Mouse (Mus musculus) kidney, embryonic 16.5 days (tissue): ENCODE data around the gene Med13l. TPM values are rescaled to one million over a fixed set of nuclear protein-coding genes. Genes with fewer than 3 reads are reported as not detected.

ENCODE experiments used
- ATAC-seq: fragments of 200-750 bp; cut with Nextera tagmentation; 2 replicates; pipeline ENCODE4 v1.8.0; 2017; ENCODE audit warnings: moderate TSS enrichment; ENCODE audit not compliant: low FRiP score, low TSS enrichment
- H3K27ac ChIP-seq: fragments of 300-500 bp; sonication (generic); 2 replicates; pipeline ENCODE4 v1.5.1; 2014; ENCODE audit warnings: low read length
- H3K27me3 ChIP-seq: fragments of 300-500 bp; sonication (generic); 2 replicates; pipeline ENCODE4 v1.6.1; 2014; ENCODE audit warnings: low read length, control low read depth, mixed read lengths; ENCODE audit not compliant: insufficient read depth
- H3K36me3 ChIP-seq: fragments of 300-500 bp; sonication (generic); 2 replicates; pipeline ENCODE4 v1.6.1; 2014; ENCODE audit warnings: low read length, control low read depth, mixed read lengths; ENCODE audit not compliant: insufficient read depth
- H3K4me1 ChIP-seq: fragments of 300-500 bp; sonication (generic); 2 replicates; pipeline ENCODE4 v1.6.1; 2014; ENCODE audit warnings: low read length, control low read depth, mixed read lengths; ENCODE audit not compliant: insufficient read depth
- H3K4me2 ChIP-seq: fragments of 300-500 bp; sonication (generic); replicated peaks from 2 replicates; pipeline ENCODE4 v1.6.1; 2014; ENCODE audit warnings: low read depth, low read length
- H3K4me3 ChIP-seq: fragments of 300-500 bp; sonication (generic); 2 replicates; pipeline ENCODE4 v1.5.1; 2014; ENCODE audit warnings: mild to moderate bottlenecking, low read length
- H3K9ac ChIP-seq: fragments of 300-500 bp; sonication (generic); replicated peaks from 2 replicates; pipeline ENCODE4 v1.6.1; 2014; ENCODE audit warnings: low read length
- H3K9me3 ChIP-seq: fragments of 300-500 bp; sonication (generic); 2 replicates; pipeline ENCODE4 v1.6.1; 2016; ENCODE audit warnings: low read length, control low read depth
- WGBS: fragments of 180-500 bp; shearing (Covaris S2); extraction: QIAGEN DNeasy Blood & Tissue Kit; methylation state at CpG from one replicate; pipeline ENCODE4 v1.1.7; 2014; 5-methylcytosine and 5-hydroxymethylcytosine counted together
- polyA plus RNA-seq: library from polyadenylated mRNA; unstranded; fragments of >200 nt; fragmentation: Nextera tagmentation; extraction: Ambion mirVana; gene quantifications from 2 replicates; pipeline ENCODE4 v1.2.1, GENCODE M21; 2015

Gene Med13l
- polyA plus RNA-seq, 1 experiment from 2014 or later: 8.2 TPM

DNA sequence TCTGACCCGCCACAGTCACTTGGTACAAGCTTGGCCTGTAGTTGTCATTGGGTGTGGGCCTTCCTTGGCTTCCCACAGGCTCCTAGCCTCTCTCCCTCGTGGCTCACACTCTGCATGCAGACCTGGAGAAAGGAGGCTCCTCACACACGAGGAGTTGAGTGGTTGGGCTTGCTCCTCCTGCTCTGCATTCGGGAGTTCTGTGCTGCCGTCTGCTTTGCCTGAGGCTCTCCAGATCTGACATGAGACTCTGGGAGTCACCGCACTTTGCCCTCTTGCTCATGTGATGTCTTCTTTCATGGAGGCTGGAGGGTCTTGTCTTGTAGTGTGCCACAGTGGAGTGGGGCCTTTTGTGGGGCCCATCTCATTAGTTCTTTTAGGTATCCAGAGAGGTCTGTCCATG, 26.1 kb downstream of the Med13l start:
- H3K4me1 ChIP-seq: peaks cover 52% of the 10 kb centered on the region
- 37% methylated on average over 6 of the region's 6 CpGs for WGBS
- no peak for ATAC-seq
- H3K4me2 ChIP-seq: no peak overlapping the region
- H3K9me3 ChIP-seq: no peaks in the 10 kb centered on the region
- no peaks in the 10 kb centered on the region for H3K36me3 ChIP-seq
- H3K27me3 ChIP-seq: no peaks in the 10 kb centered on the region
- no peak overlapping the region for H3K9ac ChIP-seq
- no peak overlapping the region for H3K27ac ChIP-seq
- no peak overlapping the region for H3K4me3 ChIP-seq

DNA sequence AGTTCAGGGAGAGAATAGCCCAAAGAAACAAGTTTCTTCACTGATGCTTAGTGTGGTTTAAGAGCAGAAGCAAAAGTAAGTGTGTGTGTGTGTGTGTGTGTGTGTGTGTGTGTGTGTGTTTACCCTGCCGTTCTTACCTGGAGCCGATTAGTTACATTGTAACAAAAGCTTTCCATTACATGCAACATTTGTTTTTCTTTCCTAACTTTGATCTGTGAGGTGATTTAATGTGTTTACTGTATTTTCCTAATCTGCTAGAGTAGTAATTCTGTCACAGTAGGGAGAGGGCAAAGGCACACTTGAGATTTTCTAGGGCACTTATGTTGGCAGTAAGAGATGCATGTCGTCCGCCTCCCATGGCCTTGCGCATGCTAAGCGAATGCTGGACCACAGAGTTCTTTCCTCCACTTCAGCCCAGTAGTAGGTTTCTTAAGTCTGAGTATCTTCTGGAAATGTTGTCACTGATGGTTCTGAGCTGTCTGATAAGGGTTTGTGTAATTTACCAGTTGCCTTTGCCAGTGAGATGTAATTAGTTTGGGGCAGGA, 28.0 kb downstream of the Med13l start:
- Histone ChIP-seq H3K9me3 (no peaks in the 10 kb centered on the region), H3K4me3 (no peak overlapping the region), H3K36me3 (no peaks in the 10 kb centered on the region), H3K4me2 (no peak overlapping the region), H3K4me1 (peaks cover 65% of the 10 kb centered on the region), H3K27me3 (no peaks in the 10 kb centered on the region), H3K9ac (0 out of 2 replicates have a peak overlapping the region, but pooled peaks have one; percentile 8), H3K27ac (no peak overlapping the region)
- ATAC-seq: no peak
- 44% methylated on average over 6 of the region's 6 CpGs for WGBS

DNA sequence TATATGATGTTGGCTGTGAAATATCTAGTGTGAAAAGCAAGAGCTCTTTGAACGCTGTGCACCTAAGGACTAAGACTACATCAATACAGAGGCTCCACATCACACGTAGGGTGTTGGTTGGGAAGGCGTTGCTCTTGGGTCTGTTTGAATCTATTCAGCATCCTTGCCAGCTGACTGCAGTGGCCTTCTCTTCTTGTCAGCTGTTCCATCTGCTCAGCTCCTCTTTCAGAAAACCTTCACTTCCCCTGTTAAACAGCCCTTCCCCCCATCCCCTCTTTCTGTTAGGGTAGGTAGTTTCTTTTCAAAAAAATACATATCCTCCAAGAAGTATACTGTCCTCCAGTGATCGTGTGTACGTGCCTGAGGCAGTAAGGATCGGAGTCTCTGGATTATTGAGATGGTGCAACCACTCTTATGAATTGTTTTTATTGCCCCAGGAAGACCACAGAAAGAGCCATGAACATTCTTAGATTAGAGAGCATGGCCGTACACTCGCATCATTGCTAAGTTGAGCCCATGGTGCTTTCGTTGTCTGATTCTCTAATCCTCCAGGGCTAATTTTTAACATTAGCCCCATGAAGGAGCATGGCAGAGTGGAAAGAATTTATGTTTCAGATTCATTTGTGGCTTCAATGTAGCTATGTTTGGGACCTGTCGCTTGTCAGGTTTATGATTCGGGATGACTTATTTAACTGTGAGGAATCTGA, 28.9 kb downstream of the Med13l start:
- no peaks in the 10 kb centered on the region for H3K27me3 ChIP-seq
- H3K9me3 ChIP-seq: no peaks in the 10 kb centered on the region
- no peak for ATAC-seq
- H3K4me1 ChIP-seq: peaks cover 68% of the 10 kb centered on the region
- H3K4me2 ChIP-seq: no peak overlapping the region
- H3K36me3 ChIP-seq: no peaks in the 10 kb centered on the region
- no peak overlapping the region for H3K9ac ChIP-seq
- no peak overlapping the region for H3K27ac ChIP-seq
- no peak overlapping the region for H3K4me3 ChIP-seq
- WGBS: 71% methylated on average over 11 of the region's 11 CpGs

DNA sequence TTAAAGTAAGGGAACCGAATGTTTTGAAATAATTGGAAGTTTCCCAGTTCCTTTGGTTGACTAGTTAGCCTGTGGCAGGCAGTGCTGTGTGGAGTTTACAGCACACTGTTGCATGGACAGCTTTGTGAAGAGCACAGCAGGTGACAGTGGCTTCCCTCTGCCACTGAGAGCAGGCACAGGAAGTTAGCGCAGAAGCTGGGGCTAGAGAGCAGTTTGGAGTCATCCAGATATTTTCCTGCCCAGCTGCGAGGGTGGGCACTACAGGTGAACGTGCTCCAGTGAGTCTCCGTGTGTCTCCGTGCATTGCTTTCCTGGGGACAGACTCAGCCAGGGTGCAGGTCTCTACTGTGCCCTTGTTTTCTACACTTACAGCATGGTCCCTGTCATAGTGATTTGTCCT, 30.4 kb downstream of the Med13l start:
- no peak for ATAC-seq
- peaks cover 68% of the 10 kb centered on the region for H3K4me1 ChIP-seq
- no peak overlapping the region for H3K27ac ChIP-seq
- no peak overlapping the region for H3K4me2 ChIP-seq
- H3K36me3 ChIP-seq: no peaks in the 10 kb centered on the region
- no peaks in the 10 kb centered on the region for H3K27me3 ChIP-seq
- H3K4me3 ChIP-seq: no peak overlapping the region
- no peak overlapping the region for H3K9ac ChIP-seq
- H3K9me3 ChIP-seq: no peaks in the 10 kb centered on the region
- 60% methylated on average over 6 of the region's 6 CpGs for WGBS

DNA sequence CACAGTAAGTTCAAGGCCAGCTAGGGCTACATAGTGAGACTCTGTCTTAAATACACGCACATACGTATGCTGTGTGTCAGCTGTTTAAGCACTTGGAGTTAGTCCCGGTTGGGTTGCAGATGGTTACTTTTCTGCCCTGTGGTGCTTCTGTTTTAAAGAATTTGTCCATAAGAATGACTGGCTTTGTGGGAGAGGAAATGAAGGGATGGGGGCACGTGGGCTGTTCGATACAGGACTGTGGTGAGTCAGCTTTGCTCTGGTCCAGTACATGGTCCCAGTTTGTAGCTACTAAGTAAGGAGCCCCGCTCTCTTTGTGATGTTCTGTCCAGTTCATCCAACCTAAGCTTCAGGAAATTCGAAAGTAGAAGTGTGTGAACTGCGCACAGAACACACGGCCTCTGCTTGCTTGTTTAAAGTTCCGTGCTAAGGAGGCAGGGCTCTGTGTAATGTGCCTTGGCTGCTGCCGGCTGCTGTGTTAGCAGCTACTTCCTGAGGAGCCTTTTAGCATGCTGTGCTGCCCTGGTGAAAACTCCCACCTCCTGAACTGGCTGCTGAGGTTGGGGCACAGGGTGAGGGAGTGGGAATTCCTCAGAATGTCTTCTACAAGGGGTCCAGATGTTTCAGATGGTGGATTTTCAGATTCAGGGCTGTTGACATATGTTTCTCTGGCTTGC, 31.5 kb downstream of the Med13l start:
- no peak overlapping the region for H3K4me3 ChIP-seq
- no peaks in the 10 kb centered on the region for H3K9me3 ChIP-seq
- 29% methylated on average over 11 of the region's 11 CpGs for WGBS
- no peak overlapping the region for H3K9ac ChIP-seq
- H3K27me3 ChIP-seq: no peaks in the 10 kb centered on the region
- no peak overlapping the region; the same call in 1 of the 2 replicates for H3K27ac ChIP-seq
- H3K4me2 ChIP-seq: peak overlapping the region; percentile 22
- H3K36me3 ChIP-seq: no peaks in the 10 kb centered on the region
- peaks cover 62% of the 10 kb centered on the region for H3K4me1 ChIP-seq
- ATAC-seq: no peak

DNA sequence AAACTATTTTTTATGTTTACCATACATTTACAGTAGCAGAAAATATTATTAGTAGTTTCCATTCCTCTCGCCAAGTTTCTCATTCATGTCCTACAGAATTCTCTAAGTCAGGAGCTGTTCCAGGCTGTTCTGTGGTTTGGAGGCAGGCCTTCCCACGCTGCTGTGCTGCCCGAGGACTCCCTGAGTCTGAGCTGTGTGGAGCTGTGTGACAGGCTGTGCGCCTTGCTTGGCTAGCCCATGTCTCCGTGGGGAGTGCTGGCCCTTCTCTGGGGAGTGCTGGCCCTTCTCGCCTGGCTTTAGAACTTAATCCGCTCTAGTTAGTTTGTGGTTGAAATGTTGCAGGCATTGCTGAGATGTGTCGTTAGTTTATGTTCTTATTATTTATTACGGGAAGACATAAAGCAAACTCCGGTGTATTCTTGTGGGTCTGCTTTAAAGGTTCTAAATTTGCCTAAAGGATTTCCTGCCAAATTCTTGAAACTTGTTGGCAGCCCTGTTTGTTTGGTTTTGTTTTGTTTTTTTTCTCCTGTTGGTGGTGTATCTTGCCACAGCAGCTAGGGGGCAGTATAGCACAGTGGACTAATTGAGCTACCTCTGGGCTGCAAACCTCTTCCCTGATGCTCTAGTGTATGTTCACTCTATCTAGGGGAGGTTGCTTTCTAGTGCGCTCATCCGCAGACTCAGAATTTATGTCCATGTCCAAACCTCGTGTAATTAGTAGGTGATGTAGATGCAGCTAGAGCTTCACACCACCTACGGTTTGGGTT, 34.2 kb downstream of the Med13l start:
- peaks cover 47% of the 10 kb centered on the region for H3K4me1 ChIP-seq
- no peak overlapping the region for H3K4me3 ChIP-seq
- H3K4me2 ChIP-seq: no peak overlapping the region
- peak overlapping the region; percentile 71 for H3K27ac ChIP-seq
- no peaks in the 10 kb centered on the region for H3K9me3 ChIP-seq
- peak; percentile 78 for ATAC-seq
- H3K9ac ChIP-seq: no peak overlapping the region
- H3K36me3 ChIP-seq: no peaks in the 10 kb centered on the region
- WGBS: 47% methylated on average over 14 of the region's 14 CpGs
- no peaks in the 10 kb centered on the region for H3K27me3 ChIP-seq

DNA sequence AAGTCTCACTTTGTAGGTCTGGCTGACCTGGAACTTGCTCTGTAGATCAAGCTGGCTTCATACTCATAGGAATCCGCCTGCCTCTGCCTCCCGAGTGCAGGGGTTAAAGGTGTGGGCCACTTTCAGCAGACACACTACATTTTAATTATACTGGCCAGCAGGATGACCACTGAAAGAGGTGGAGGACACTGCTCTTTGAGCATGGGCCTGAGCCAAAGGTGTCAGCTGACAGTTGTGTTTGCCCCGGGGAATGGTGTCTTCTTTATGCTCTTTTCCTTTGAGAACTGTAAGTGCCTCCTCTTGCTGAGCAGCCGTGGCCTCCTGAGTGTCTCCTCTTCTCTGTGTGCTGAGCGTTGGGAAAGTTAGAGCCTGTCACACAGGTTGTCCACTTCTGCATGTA, 35.4 kb downstream of the Med13l start:
- H3K4me3 ChIP-seq: no peak overlapping the region
- no peak for ATAC-seq
- H3K9ac ChIP-seq: no peak overlapping the region
- H3K27me3 ChIP-seq: no peaks in the 10 kb centered on the region
- H3K9me3 ChIP-seq: no peaks in the 10 kb centered on the region
- 77% methylated on average over 5 of the region's 5 CpGs for WGBS
- no peak overlapping the region for H3K4me2 ChIP-seq
- no peak overlapping the region for H3K27ac ChIP-seq
- H3K4me1 ChIP-seq: peaks cover 35% of the 10 kb centered on the region
- H3K36me3 ChIP-seq: no peaks in the 10 kb centered on the region

DNA sequence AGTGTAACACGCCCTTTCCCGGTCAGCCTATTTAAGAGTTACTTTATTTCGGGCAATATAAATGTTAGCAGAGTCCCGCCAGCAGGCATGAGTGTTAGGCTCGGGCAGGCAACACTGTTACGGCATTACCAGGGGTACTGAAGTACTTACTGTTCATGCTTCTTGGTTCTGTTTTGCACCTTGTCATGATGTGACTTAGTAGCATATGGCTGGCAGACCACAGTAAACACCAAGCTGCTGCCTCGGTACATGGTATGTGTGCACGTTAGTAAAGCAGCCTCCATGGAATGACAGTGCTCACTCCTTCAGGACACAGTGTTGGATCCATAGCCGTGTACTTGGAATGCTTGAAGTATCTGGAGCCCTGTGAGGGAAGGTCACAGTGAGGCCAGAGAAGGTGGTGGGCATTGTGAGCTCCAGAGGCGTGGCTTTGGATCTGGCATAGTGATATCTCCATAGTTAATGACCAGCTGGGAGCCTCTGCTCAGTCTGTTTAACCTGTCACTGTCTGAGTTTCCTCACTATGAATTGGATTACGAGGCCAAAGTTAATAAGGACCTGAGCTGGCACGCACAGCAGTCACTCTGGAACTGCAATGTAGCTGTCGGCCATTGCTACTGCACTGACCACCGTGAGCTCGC, 36.1 kb downstream of the Med13l start:
- WGBS: 77% methylated on average over 15 of the region's 15 CpGs
- ATAC-seq: peak; percentile 21; the same call in 1 of the 2 replicates

DNA sequence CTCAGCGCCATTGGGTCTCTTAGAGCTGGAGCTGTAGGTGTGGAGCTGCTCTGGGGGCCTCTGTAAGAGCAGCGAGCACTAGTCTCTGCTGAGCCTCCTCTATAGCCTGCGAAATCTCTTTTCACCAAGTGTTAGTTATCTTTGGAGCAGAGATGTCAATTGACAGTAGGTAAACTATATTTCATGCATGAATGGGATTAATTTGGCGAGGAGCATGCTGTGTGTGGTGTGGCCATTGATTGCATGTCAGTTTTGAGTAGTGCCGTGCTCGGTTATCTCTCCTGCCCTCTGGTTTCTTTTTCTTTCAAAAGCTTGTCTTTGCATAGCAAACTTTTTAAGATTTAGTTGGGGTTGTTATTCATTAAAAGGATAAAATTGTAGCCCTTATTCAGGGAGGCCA, 38.1 kb downstream of the Med13l start:
- H3K27ac ChIP-seq: no peak overlapping the region
- H3K4me2 ChIP-seq: no peak overlapping the region
- H3K4me1 ChIP-seq: peaks cover 14% of the 10 kb centered on the region
- no peak for ATAC-seq
- no peak overlapping the region for H3K9ac ChIP-seq
- no peak overlapping the region for H3K4me3 ChIP-seq
- no peaks in the 10 kb centered on the region for H3K36me3 ChIP-seq
- H3K9me3 ChIP-seq: no peaks in the 10 kb centered on the region
- 70% methylated on average over 6 of the region's 6 CpGs for WGBS
- no peaks in the 10 kb centered on the region for H3K27me3 ChIP-seq

More for the DNA sequence above, 36.1 kb downstream of the Med13l start:
- no peak overlapping the region for H3K4me3 ChIP-seq
- H3K4me2 ChIP-seq: no peak overlapping the region
- no peak overlapping the region for H3K27ac ChIP-seq
- no peaks in the 10 kb centered on the region for H3K27me3 ChIP-seq
- H3K9me3 ChIP-seq: no peaks in the 10 kb centered on the region
- H3K4me1 ChIP-seq: peaks cover 29% of the 10 kb centered on the region
- H3K36me3 ChIP-seq: no peaks in the 10 kb centered on the region
- H3K9ac ChIP-seq: no peak overlapping the region
